Mouse (Mus musculus) forebrain, embryonic 11.5 days (tissue): ENCODE results near the gene Lgals3. TPM values are rescaled to one million over a fixed set of nuclear protein-coding genes. Genes with fewer than 3 reads are reported as not detected.
A peak's percentile ranks its signal among the peaks of the same experiment; 100 is the strongest.

ENCODE experiments used
- ATAC-seq: fragments of 200-750 bp; cut with Nextera tagmentation; replicated peaks from 2 replicates; pipeline ENCODE4 v1.8.0; 2017; ENCODE audit warnings: moderate TSS enrichment; ENCODE audit not compliant: low FRiP score
- DNase-seq: peaks from one replicate; pipeline ENCODE4 v3.0.0-alpha.2; 2017; ENCODE audit warnings: low spot score
- H3K27ac ChIP-seq: fragments of 300-500 bp; sonication (generic); 2 replicates; pipeline ENCODE4 v1.5.1; 2014; ENCODE audit warnings: low read depth, low read length
- H3K27me3 ChIP-seq: fragments of 300-500 bp; sonication (generic); 2 replicates; pipeline ENCODE4 v1.6.1; 2014; ENCODE audit warnings: mild to moderate bottlenecking, low read length, mixed read lengths; ENCODE audit not compliant: control insufficient read depth, insufficient read depth
- H3K36me3 ChIP-seq: fragments of 300-500 bp; sonication (generic); 2 replicates; pipeline ENCODE4 v1.6.1; 2014; ENCODE audit warnings: mild to moderate bottlenecking, low read length, moderate library complexity, mixed read lengths; ENCODE audit not compliant: control insufficient read depth, insufficient read depth
- H3K4me1 ChIP-seq: fragments of 300-500 bp; sonication (generic); replicated peaks from 2 replicates; pipeline ENCODE4 v1.6.1; 2014; ENCODE audit warnings: low read length, mixed read lengths; ENCODE audit not compliant: control insufficient read depth, insufficient read depth
- H3K4me2 ChIP-seq: fragments of 300-500 bp; sonication (generic); 2 replicates; pipeline ENCODE4 v1.6.1; 2014; ENCODE audit warnings: low read depth, mild to moderate bottlenecking, low read length, moderate library complexity, mixed read lengths; ENCODE audit not compliant: severe bottlenecking
- H3K4me3 ChIP-seq: fragments of 300-500 bp; sonication (generic); 2 replicates; pipeline ENCODE4 v1.5.1; 2014; ENCODE audit warnings: low read depth, low read length
- H3K9ac ChIP-seq: fragments of 300-500 bp; sonication (generic); 2 replicates; pipeline ENCODE4 v1.6.1; 2014; ENCODE audit warnings: low read length
- H3K9me3 ChIP-seq: fragments of 300-500 bp; sonication (generic); 2 replicates; pipeline ENCODE4 v1.6.1; 2016; ENCODE audit warnings: low read length, mixed read lengths; ENCODE audit not compliant: control insufficient read depth
- WGBS: fragments of 180-500 bp; shearing (Covaris S2); extraction: QIAGEN DNeasy Blood & Tissue Kit; methylation state at CpG from one replicate; pipeline ENCODE4 v1.1.7; 2014; 5-methylcytosine and 5-hydroxymethylcytosine counted together
- polyA plus RNA-seq: library from polyadenylated mRNA; unstranded; fragments of >200 nt; fragmentation: Nextera tagmentation; extraction: Ambion mirVana; gene quantifications from 2 replicates; pipeline ENCODE4 v1.2.1, GENCODE M21; 2014

The Lgals3 gene
- polyA plus RNA-seq, 1 experiment from 2014 or later, result 0.24 TPM

DNA sequence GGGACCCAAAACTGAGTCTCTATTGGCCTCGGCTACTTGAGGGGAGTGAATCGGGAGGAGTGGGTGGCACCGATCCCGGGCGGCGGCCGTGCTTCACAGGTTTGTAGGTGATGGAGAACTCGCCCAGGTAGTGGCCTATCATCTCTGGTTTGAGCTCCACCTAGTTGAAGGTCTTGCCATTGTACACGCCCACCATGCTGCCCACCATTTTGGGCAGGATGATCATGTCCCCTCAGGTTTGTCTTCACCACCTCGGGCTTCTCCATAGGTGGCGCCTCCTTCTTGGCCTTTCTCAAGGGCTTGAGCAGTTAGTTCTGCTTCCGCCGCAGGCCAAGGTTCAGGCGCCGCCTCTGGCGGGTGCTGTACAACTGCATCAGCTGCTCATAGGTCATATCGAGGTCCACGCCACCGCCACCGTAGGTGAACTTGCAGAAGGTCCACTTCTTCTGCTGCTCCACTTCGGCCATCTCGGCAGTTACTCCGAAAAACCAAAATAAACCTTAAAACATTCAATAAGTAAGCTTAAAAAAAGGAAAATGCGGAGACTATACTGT is 52.2 kb downstream of the Lgals3 start:
- no peaks in the 10 kb centered on the region for H3K9me3 ChIP-seq
- ATAC-seq, result no peak
- WGBS, result 93% methylated on average over 24 of the region's 24 CpGs

DNA sequence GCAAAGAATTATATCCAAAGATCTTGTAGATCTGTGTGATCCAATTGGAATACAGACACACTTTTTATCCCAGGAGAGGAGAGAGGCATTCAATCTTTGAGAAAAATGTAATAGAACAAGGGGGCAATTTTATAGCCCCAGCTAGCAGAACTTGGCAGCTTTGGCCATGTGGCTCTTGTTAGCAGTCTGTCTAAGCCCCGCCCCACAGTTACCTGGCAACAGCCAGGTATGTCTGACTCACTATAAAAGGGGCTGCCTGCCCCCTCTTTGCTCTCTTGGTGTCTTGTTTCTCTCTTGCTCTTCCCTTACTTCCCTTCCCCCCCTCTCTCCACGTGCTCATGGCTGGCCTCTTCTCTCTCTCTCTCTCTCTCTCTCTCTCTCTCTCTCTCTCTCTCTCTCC is 54.1 kb downstream of the Lgals3 start:
- DNase-seq (no peak), ATAC-seq (no peak)

More for the DNA sequence above, 52.2 kb downstream of the Lgals3 start:
- Histone ChIP-seq H3K27ac (no peak overlapping the region), H3K4me1 (peaks cover 7% of the 10 kb centered on the region), H3K4me3 (no peak overlapping the region), H3K9ac (no peak overlapping the region), H3K36me3 (no peaks in the 10 kb centered on the region), H3K4me2 (no peak overlapping the region), H3K27me3 (no peaks in the 10 kb centered on the region)
- peak; percentile 51 for DNase-seq

GRCm38 (mm10) chr14:47422466-47422865 is 54.9 kb downstream of the Lgals3 start:
- ATAC-seq (no peak), DNase-seq (no peak)
- Histone ChIP-seq H3K9ac (no peak overlapping the region), H3K27me3 (no peaks in the 10 kb centered on the region), H3K36me3 (no peaks in the 10 kb centered on the region), H3K4me3 (no peak overlapping the region), H3K4me2 (no peak overlapping the region), H3K9me3 (no peaks in the 10 kb centered on the region), H3K4me1 (peaks cover 2% of the 10 kb centered on the region), H3K27ac (no peak overlapping the region)
- WGBS, result 71% methylated on average over 4 of the region's 4 CpGs

More for the DNA sequence above, 54.1 kb downstream of the Lgals3 start:
- H3K9me3 ChIP-seq, result no peaks in the 10 kb centered on the region
- H3K4me3 ChIP-seq, result no peak overlapping the region
- H3K36me3 ChIP-seq, result no peaks in the 10 kb centered on the region
- H3K4me1 ChIP-seq, result peaks cover 7% of the 10 kb centered on the region
- H3K27ac ChIP-seq, result no peak overlapping the region
- no peak overlapping the region for H3K4me2 ChIP-seq
- H3K27me3 ChIP-seq, result no peaks in the 10 kb centered on the region
- 38% methylated on average over 2 of the region's 2 CpGs for WGBS
- H3K9ac ChIP-seq, result no peak overlapping the region

DNA sequence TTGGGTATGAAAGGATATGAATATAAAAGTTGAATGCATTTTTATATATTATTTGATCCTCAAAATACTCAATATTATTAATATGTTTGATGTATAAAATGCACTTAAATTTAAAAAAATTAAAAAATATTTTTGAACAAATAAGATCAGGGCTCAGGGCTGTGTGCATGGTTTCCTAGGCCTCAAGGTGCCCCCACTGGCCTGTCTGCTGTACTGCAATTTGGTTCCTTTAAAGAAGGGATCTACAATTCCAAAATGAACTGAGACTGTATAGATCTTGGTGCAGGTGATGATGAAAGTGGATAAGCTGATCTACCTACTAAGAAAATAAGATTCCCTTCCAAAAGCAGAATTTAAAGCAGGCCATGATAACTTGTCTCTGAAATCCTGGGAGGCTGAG is 65.4 kb downstream of the Lgals3 start:
- ATAC-seq (no peak), DNase-seq (no peak)
- Histone ChIP-seq H3K27ac (no peak overlapping the region), H3K27me3 (no peaks in the 10 kb centered on the region), H3K4me1 (no peaks in the 10 kb centered on the region), H3K9me3 (no peaks in the 10 kb centered on the region), H3K9ac (no peak overlapping the region), H3K4me2 (no peak overlapping the region), H3K36me3 (no peaks in the 10 kb centered on the region), H3K4me3 (no peak overlapping the region)

Other genes with a start within 250 kb of the Lgals3 start
- 1.4 and 2.4 TPM in 2 replicates for gene Gch1, start 178.3 kb upstream of the Lgals3 start, polyA plus RNA-seq
- 54.2 and 57.8 TPM in 2 replicates for gene Wdhd1, start 90.9 kb upstream of the Lgals3 start, polyA plus RNA-seq
- 5.2 and 5.5 TPM in 2 replicates for gene Socs4, start 90.8 kb upstream of the Lgals3 start, polyA plus RNA-seq
- 121 and 122 TPM in 2 replicates for gene Mapk1ip1l, start 69.5 kb upstream of the Lgals3 start, polyA plus RNA-seq
- 77.6 and 90.4 TPM in 2 replicates for gene Dlgap5, start 50.7 kb downstream of the Lgals3 start, polyA plus RNA-seq
- 22.9 and 27.6 TPM in 2 replicates for gene Fbxo34, start 82.7 kb downstream of the Lgals3 start, polyA plus RNA-seq
- 16.2 and 17.6 TPM in 2 replicates for gene Atg14, start 202.9 kb downstream of the Lgals3 start, polyA plus RNA-seq